Mouse (Mus musculus): ENCODE results near the gene Camsap1. TPM values are rescaled to one million over a fixed set of nuclear protein-coding genes. Genes with fewer than 3 reads are reported as not detected.

Camsap1 gene
- polyA plus RNA-seq, 2 experiments: 2.8 to 4.7 TPM

GRCm38 (mm10) chr2:25919972-25920371, 63.1 kb downstream of the Camsap1 start:
- H3K36me3 ChIP-seq (replicated peaks; ENCODE audit: control insufficient read depth, insufficient read depth, low read depth): no peaks in the 10 kb centered on the region
- H3K27me3 ChIP-seq (ENCODE audit: control insufficient read depth, insufficient read depth, low read length): no peaks in the 10 kb centered on the region
- H3K4me3 ChIP-seq (ENCODE audit: insufficient read depth in 1 of 2, low read depth in 2 of 2, low read length in 2 of 2): no peak overlapping the region
- H3K4me1 ChIP-seq (replicated peaks; ENCODE audit: control insufficient read depth in 2 of 2, insufficient read depth in 2 of 2, low read length in 1 of 2): no peaks in the 10 kb centered on the region
- no peak overlapping the region for H3K4me2 ChIP-seq (ENCODE audit: low read depth)
- no peaks in the 10 kb centered on the region for H3K9me3 ChIP-seq (ENCODE audit: control insufficient read depth, low read length)
- no peak overlapping the region for H3K9ac ChIP-seq (replicated peaks)
- ATAC-seq (ENCODE audit: insufficient read depth) (no peak), DNase-seq (ENCODE audit: low read depth in 3 of 3, low spot score in 3 of 3) (no peak)
- H3K27ac ChIP-seq: no peak overlapping the region
- no peak for TF ChIP-seq EP300 (IDR thresholded peaks at IDR 0.05; ENCODE audit: low read depth)
- TF ChIP-seq CTCF (IDR thresholded peaks at IDR 0.05; ENCODE audit: low read depth): no peak
- 58% methylated on average over 3 of the region's 3 CpGs for WGBS (ENCODE audit: insufficient replicate concordance)

- TF ChIP-seq EP300 (IDR thresholded peaks at IDR 0.05; ENCODE audit: low read depth): no peak
- no peak for TF ChIP-seq CTCF (IDR thresholded peaks at IDR 0.05; ENCODE audit: low read depth)
- H3K27me3 ChIP-seq (ENCODE audit: control insufficient read depth, insufficient read depth, low read length): no peaks in the 10 kb centered on the region
- WGBS (ENCODE audit: insufficient replicate concordance): 73% methylated on average over 2 of the region's 2 CpGs
- DNase-seq (ENCODE audit: low read depth in 3 of 3, low spot score in 3 of 3) (no peak), ATAC-seq (ENCODE audit: insufficient read depth) (no peak)
- H3K4me3 ChIP-seq (ENCODE audit: insufficient read depth in 1 of 2, low read depth in 2 of 2, low read length in 2 of 2): no peak overlapping the region
- H3K27ac ChIP-seq: no peak overlapping the region
- no peaks in the 10 kb centered on the region for H3K36me3 ChIP-seq (replicated peaks; ENCODE audit: control insufficient read depth, insufficient read depth, low read depth)
- H3K9ac ChIP-seq (replicated peaks): no peak overlapping the region
- H3K9me3 ChIP-seq (ENCODE audit: control insufficient read depth, low read length): no peaks in the 10 kb centered on the region
- H3K4me2 ChIP-seq (ENCODE audit: low read depth): no peak overlapping the region
- no peaks in the 10 kb centered on the region for H3K4me1 ChIP-seq (replicated peaks; ENCODE audit: control insufficient read depth in 2 of 2, insufficient read depth in 2 of 2, low read length in 1 of 2)
Measured at GRCm38 (mm10) chr2:25918408-25918807, 64.7 kb downstream of the Camsap1 start.

- WGBS (ENCODE audit: insufficient replicate concordance): 57% methylated on average over 5 of the region's 5 CpGs
- H3K4me2 ChIP-seq (ENCODE audit: low read depth): no peak overlapping the region
- no peaks in the 10 kb centered on the region for H3K36me3 ChIP-seq (replicated peaks; ENCODE audit: control insufficient read depth, insufficient read depth, low read depth)
- H3K9ac ChIP-seq (replicated peaks): no peak overlapping the region
- no peaks in the 10 kb centered on the region for H3K4me1 ChIP-seq (replicated peaks; ENCODE audit: control insufficient read depth in 2 of 2, insufficient read depth in 2 of 2, low read length in 1 of 2)
- H3K27ac ChIP-seq: no peak overlapping the region
- H3K4me3 ChIP-seq (ENCODE audit: insufficient read depth in 1 of 2, low read depth in 2 of 2, low read length in 2 of 2): no peak overlapping the region
- no peak for TF ChIP-seq EP300 (IDR thresholded peaks at IDR 0.05; ENCODE audit: low read depth)
- DNase-seq (ENCODE audit: low read depth in 3 of 3, low spot score in 3 of 3) (no peak), ATAC-seq (ENCODE audit: insufficient read depth) (no peak)
- no peaks in the 10 kb centered on the region for H3K27me3 ChIP-seq (ENCODE audit: control insufficient read depth, insufficient read depth, low read length)
- H3K9me3 ChIP-seq (ENCODE audit: control insufficient read depth, low read length): no peaks in the 10 kb centered on the region
Measured at GRCm38 (mm10) chr2:25914821-25915220, 68.3 kb downstream of the Camsap1 start.

- Histone ChIP-seq H3K36me3 (replicated peaks; ENCODE audit: control insufficient read depth, insufficient read depth, low read depth) (no peaks in the 10 kb centered on the region), H3K4me1 (replicated peaks; ENCODE audit: control insufficient read depth in 2 of 2, insufficient read depth in 2 of 2, low read length in 1 of 2) (no peaks in the 10 kb centered on the region), H3K4me3 (ENCODE audit: insufficient read depth in 1 of 2, low read depth in 2 of 2, low read length in 2 of 2) (no peak overlapping the region), H3K27me3 (ENCODE audit: control insufficient read depth, insufficient read depth, low read length) (no peaks in the 10 kb centered on the region), H3K4me2 (ENCODE audit: low read depth) (no peak overlapping the region), H3K9me3 (ENCODE audit: control insufficient read depth, low read length) (no peaks in the 10 kb centered on the region), H3K27ac (no peak overlapping the region), H3K9ac (replicated peaks) (no peak overlapping the region)
- ATAC-seq (ENCODE audit: insufficient read depth): no peak
- 52% methylated on average over 4 of the region's 4 CpGs for WGBS (ENCODE audit: insufficient replicate concordance)
- no peak for DNase-seq (ENCODE audit: low read depth in 3 of 3, low spot score in 3 of 3)
- TF ChIP-seq EP300 (IDR thresholded peaks at IDR 0.05; ENCODE audit: low read depth): no peak
- TF ChIP-seq CTCF (IDR thresholded peaks at IDR 0.05; ENCODE audit: low read depth): no peak
Measured at GRCm38 (mm10) chr2:25914201-25914600, 68.9 kb downstream of the Camsap1 start.

- Histone ChIP-seq H3K9me3 (ENCODE audit: control insufficient read depth, low read length) (no peaks in the 10 kb centered on the region), H3K27me3 (ENCODE audit: control insufficient read depth, insufficient read depth, low read length) (no peaks in the 10 kb centered on the region), H3K4me2 (ENCODE audit: low read depth) (no peak overlapping the region), H3K27ac (no peak overlapping the region), H3K4me3 (ENCODE audit: insufficient read depth in 1 of 2, low read depth in 2 of 2, low read length in 2 of 2) (no peak overlapping the region), H3K9ac (replicated peaks) (no peak overlapping the region), H3K36me3 (replicated peaks; ENCODE audit: control insufficient read depth, insufficient read depth, low read depth) (no peaks in the 10 kb centered on the region), H3K4me1 (replicated peaks; ENCODE audit: control insufficient read depth in 2 of 2, insufficient read depth in 2 of 2, low read length in 1 of 2) (no peaks in the 10 kb centered on the region)
- WGBS (ENCODE audit: insufficient replicate concordance): 24% methylated on average over 2 of the region's 2 CpGs
- peak; percentile 54 for TF ChIP-seq CTCF (IDR thresholded peaks at IDR 0.05; ENCODE audit: low read depth)
- no peak for TF ChIP-seq EP300 (IDR thresholded peaks at IDR 0.05; ENCODE audit: low read depth)
- ATAC-seq (ENCODE audit: insufficient read depth) (no peak), DNase-seq (ENCODE audit: low read depth in 3 of 3, low spot score in 3 of 3) (no peak)
Measured at GRCm38 (mm10) chr2:25913247-25913646, 69.8 kb downstream of the Camsap1 start.
